Mouse (Mus musculus) embryonic facial prominence, embryonic 15.5 days (tissue): ENCODE measurements around the gene Olfr190. TPM values are rescaled to one million over a fixed set of nuclear protein-coding genes. Genes with fewer than 3 reads are reported as not detected.

Source experiments
- ATAC-seq: fragments of 200-750 bp; cut with Nextera tagmentation; 2 replicates; pipeline ENCODE4 v1.8.0; 2017; ENCODE audit warnings: low read depth, moderate TSS enrichment; ENCODE audit not compliant: insufficient number of reproducible peaks, low FRiP score, low TSS enrichment
- H3K27ac ChIP-seq: fragments of 300-500 bp; sonication (generic); replicated peaks from 2 replicates; pipeline ENCODE4 v1.5.1; 2015; ENCODE audit warnings: mild to moderate bottlenecking, inconsistent platforms
- H3K27me3 ChIP-seq: fragments of 300-500 bp; sonication (generic); 2 replicates; pipeline ENCODE4 v1.6.1; 2015; ENCODE audit warnings: inconsistent platforms
- H3K36me3 ChIP-seq: fragments of 300-500 bp; sonication (generic); 2 replicates; pipeline ENCODE4 v1.6.1; 2015; ENCODE audit warnings: mild to moderate bottlenecking, inconsistent platforms
- H3K4me1 ChIP-seq: fragments of 300-500 bp; sonication (generic); 2 replicates; pipeline ENCODE4 v1.6.1; 2015; ENCODE audit warnings: inconsistent platforms
- H3K4me2 ChIP-seq: fragments of 300-500 bp; sonication (generic); replicated peaks from 2 replicates; pipeline ENCODE4 v1.6.1; 2015; ENCODE audit warnings: mild to moderate bottlenecking, inconsistent platforms
- H3K4me3 ChIP-seq: fragments of 300-500 bp; sonication (generic); replicated peaks from 2 replicates; pipeline ENCODE4 v1.5.1; 2015; ENCODE audit warnings: mild to moderate bottlenecking, inconsistent platforms
- H3K9ac ChIP-seq: fragments of 300-500 bp; sonication (generic); 2 replicates; pipeline ENCODE4 v1.6.1; 2015; ENCODE audit warnings: inconsistent platforms
- H3K9me3 ChIP-seq: fragments of 300-500 bp; sonication (generic); replicated peaks from 2 replicates; pipeline ENCODE4 v1.6.1; 2016; ENCODE audit warnings: inconsistent platforms
- WGBS: fragments of 180-500 bp; shearing (Covaris S2); methylation state at CpG from one replicate; pipeline ENCODE4 v1.1.7; 2015; 5-methylcytosine and 5-hydroxymethylcytosine counted together
- polyA plus RNA-seq: library from polyadenylated mRNA; unstranded; fragments of >200 nt; fragmentation: Nextera tagmentation; extraction: Ambion mirVana; gene quantifications from 2 replicates; pipeline ENCODE4 v1.2.1, GENCODE M21; 2015

Olfr190 gene
- polyA plus RNA-seq, 1 experiment from 2014 or later: not detected

DNA sequence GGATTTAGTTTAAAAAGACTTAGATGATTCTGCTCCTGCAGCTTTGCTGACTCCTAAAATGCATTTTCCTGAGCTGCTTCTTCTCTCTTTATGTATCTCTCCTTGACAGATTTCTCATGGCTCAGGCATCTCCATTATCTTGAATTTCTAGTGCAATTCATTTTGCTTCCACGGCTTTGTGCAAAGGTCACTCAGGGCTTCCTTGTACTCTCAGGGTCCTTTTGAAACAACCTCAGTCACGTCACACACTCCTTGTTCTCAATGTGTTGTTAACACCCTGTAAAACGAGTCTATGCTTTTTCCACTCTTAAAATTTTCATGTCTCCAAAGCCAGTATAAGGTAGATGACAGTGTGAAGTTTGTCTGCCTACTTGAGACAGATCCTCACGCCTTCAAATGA lies 30.2 kb downstream of the Olfr190 start:
- Histone ChIP-seq H3K9ac (no peak overlapping the region), H3K27ac (no peak overlapping the region), H3K36me3 (no peaks in the 10 kb centered on the region), H3K4me2 (no peak overlapping the region), H3K4me3 (no peak overlapping the region), H3K4me1 (no peaks in the 10 kb centered on the region), H3K27me3 (no peaks in the 10 kb centered on the region), H3K9me3 (no peaks in the 10 kb centered on the region)
- ATAC-seq: no peak
- 65% methylated on average over 4 of the region's 4 CpGs for WGBS

DNA sequence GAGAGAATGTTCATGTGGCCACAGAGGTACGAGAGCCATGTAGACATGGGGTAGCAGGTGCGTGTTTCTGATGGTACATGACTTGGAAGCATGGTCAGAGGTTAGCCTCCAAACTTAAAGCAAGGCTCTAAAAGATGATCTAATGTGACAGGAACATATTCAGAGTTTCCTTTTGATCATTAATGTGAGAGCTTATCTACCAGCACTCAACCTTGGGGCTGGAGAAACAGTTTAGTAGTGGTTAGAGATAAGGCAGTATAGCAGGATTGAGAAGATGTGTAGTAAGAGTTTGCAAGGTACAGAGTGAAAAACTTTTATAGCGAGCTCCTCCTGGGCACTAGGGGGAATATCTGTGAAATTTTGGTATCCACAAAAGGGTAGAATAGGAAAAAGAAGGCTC lies 32.0 kb downstream of the Olfr190 start:
- H3K9ac ChIP-seq: no peak overlapping the region
- 82% methylated on average over 3 of the region's 3 CpGs for whole genome bisulfite sequencing
- H3K4me3 ChIP-seq: no peak overlapping the region
- no peak for ATAC-seq
- H3K4me1 ChIP-seq: no peaks in the 10 kb centered on the region
- no peak overlapping the region for H3K4me2 ChIP-seq
- H3K36me3 ChIP-seq: no peaks in the 10 kb centered on the region
- H3K27ac ChIP-seq: no peak overlapping the region
- H3K9me3 ChIP-seq: no peaks in the 10 kb centered on the region
- no peaks in the 10 kb centered on the region for H3K27me3 ChIP-seq

DNA sequence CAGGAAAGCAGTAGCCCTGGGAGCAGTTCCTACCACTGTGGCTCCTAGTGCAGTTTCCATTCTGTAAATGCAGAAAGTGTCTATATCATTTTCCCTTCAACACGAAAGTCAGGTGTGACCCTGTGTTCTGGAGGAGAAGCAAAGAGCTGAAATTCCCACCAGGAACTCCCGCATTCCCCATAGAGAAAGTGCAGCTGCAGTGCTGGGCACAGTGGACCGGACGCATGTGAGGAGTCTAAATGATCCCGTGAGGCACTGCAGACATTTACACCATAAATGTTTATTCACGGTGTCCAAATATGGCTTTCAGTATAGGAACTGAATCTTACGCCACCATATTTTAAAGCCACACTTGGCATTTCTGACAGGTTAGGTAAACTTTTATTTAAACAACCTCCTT lies 38.1 kb downstream of the Olfr190 start, which contains the start of gene Olfr187:
Gene Olfr187 (minus strand): TSS at position 58 of the 400 bp plus-strand sequence.
- Histone ChIP-seq H3K27me3 (no peaks in the 10 kb centered on the region), H3K9me3 (no peaks in the 10 kb centered on the region), H3K36me3 (no peaks in the 10 kb centered on the region), H3K4me3 (no peak within 1 kb of the TSS), H3K9ac (no peak within 1 kb of the TSS), H3K27ac (no peak within 1 kb of the TSS), H3K4me1 (no peaks in the 10 kb centered on the region), H3K4me2 (no peak within 1 kb of the TSS)
- no peak for ATAC-seq
- WGBS: 85% methylated on average over 7 of the region's 7 CpGs

DNA sequence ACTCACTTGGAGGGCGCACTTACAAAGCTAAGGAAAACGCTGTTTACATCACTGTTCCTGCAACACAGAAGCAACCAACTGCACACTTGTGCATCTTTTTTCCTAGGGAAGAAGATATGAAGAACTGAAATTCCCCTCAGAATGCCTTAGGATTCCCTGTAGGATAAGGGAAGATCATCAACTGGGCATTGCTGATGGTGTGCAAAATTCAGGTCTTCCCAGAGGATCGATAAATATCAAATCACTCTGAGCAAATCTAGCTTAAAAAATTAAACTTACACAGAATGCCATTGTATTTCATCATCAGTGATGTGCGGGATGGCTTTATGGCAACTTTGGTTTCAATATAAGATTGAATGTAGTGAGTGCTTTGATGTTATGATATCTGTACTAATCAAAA lies 47.6 kb downstream of the Olfr190 start, which contains the start of gene Olfr186:
Gene Olfr186 (minus strand): TSS at position 101 of the 400 bp plus-strand sequence.
- H3K9me3 ChIP-seq: no peaks in the 10 kb centered on the region
- ATAC-seq: no peak
- no peak within 1 kb of the TSS for H3K4me3 ChIP-seq
- no peak within 1 kb of the TSS for H3K9ac ChIP-seq
- H3K27me3 ChIP-seq: no peaks in the 10 kb centered on the region
- no peaks in the 10 kb centered on the region for H3K4me1 ChIP-seq
- H3K4me2 ChIP-seq: no peak within 1 kb of the TSS
- no peaks in the 10 kb centered on the region for H3K36me3 ChIP-seq
- no peak within 1 kb of the TSS for H3K27ac ChIP-seq
- 87% methylated on average over 4 of the region's 4 CpGs for WGBS

Other genes starting within 250 kb of the Olfr190 start
- not detected in 2 replicates for gene Olfr177, start 203.2 kb downstream of the Olfr190 start, polyA plus RNA-seq
- not detected in 2 replicates for gene Olfr178, start 185.9 kb downstream of the Olfr190 start, polyA plus RNA-seq
- gene Olfr181, start 149.2 kb downstream of the Olfr190 start, polyA plus RNA-seq: not detected in 2 replicates
- gene Olfr180, start 148.6 kb downstream of the Olfr190 start, polyA plus RNA-seq: not detected in 2 replicates
- gene Olfr183, start 82.6 kb downstream of the Olfr190 start, polyA plus RNA-seq: not detected in 2 replicates
- gene Olfr186, start 47.7 kb downstream of the Olfr190 start, polyA plus RNA-seq: 0.16 TPM in 1 of 2 replicates, not detected in the other
- not detected in 2 replicates for gene Olfr187, start 38.2 kb downstream of the Olfr190 start, polyA plus RNA-seq
- gene Olfr191, start 11.8 kb upstream of the Olfr190 start, polyA plus RNA-seq: not detected in 2 replicates
- not detected in 2 replicates for gene Olfr193, start 33.9 kb upstream of the Olfr190 start, polyA plus RNA-seq
- not detected in 2 replicates for gene Olfr194, start 43.1 kb upstream of the Olfr190 start, polyA plus RNA-seq
- not detected in 2 replicates for gene Olfr195, start 69.0 kb upstream of the Olfr190 start, polyA plus RNA-seq
- 0.17 TPM in 1 of 2 replicates, not detected in the other for gene Olfr196, start 92.4 kb upstream of the Olfr190 start, polyA plus RNA-seq
- gene Olfr198, start 125.5 kb upstream of the Olfr190 start, polyA plus RNA-seq: not detected in 2 replicates
- gene Olfr199, start 141.8 kb upstream of the Olfr190 start, polyA plus RNA-seq: not detected in 2 replicates
- not detected in 2 replicates for gene Olfr201, start 194.6 kb upstream of the Olfr190 start, polyA plus RNA-seq
- gene Olfr202, start 208.8 kb upstream of the Olfr190 start, polyA plus RNA-seq: 0.18 and 0.36 TPM in 2 replicates
- not detected in 2 replicates for gene Olfr203, start 220.9 kb upstream of the Olfr190 start, polyA plus RNA-seq
- gene Olfr204, start 240.2 kb upstream of the Olfr190 start, polyA plus RNA-seq: not detected in 2 replicates